Mouse (Mus musculus): ENCODE data around the gene Ifitm5.

DNA sequence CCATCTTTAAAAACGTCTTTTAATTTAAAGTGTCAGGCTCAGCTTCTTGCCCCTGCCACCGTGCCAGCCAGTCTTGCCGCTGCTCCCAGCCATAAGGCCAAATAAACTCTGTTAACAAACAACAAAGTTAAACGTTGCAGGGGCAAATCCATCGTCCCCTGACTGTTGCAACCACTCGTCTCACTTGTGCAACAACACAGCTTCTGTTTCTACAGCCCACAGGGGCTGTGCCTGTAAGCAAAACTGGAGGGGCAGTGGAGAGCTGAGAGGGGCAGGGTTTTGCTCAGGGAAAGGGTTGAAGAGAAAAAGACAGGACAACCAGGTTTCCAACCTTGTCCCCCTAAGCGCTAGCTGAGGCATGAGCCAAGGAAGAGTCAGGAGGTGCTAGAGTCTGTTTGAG, 41.9 kb downstream of the Ifitm5 start:
- TF ChIP-seq CTCF (IDR thresholded peaks at IDR 0.05; ENCODE audit: low read depth), result no peak
- TF ChIP-seq EP300 (optimal IDR thresholded peaks at IDR 0.05), result no peak

All from stomach, postnatal 0 days (tissue).